Mouse (Mus musculus) MEL (cell line): Measurements from ENCODE around the gene Lrrfip1. TPM values are rescaled to one million over a fixed set of nuclear protein-coding genes. Genes with fewer than 3 reads are reported as not detected.

Experiments used
- DNase-seq: peaks from one replicate; pipeline ENCODE4 v3.0.0; 2011; ENCODE audit warnings: low read depth, low spot score
- H3K27ac ChIP-seq: 2 replicates; pipeline ENCODE4 v1.5.1; 2012; ENCODE audit warnings: low read depth, mild to moderate bottlenecking, control low read depth, low read length, moderate library complexity; ENCODE audit not compliant: control insufficient read depth
- H3K27me3 ChIP-seq, 2 experiments: fragments of 150-350 bp in 1 of 2; sonication (generic) in 1 of 2; 2 replicates each; pipeline ENCODE4 v1.6.1; 2012; ENCODE audit warnings: low read length in 2 of 2, mild to moderate bottlenecking in 2 of 2, improper control_type of control experiment in 1 of 2, moderate library complexity in 1 of 2; ENCODE audit not compliant: insufficient read depth in 2 of 2, control insufficient read depth in 1 of 2
- H3K36me3 ChIP-seq, 2 experiments: 2 replicates each; pipeline ENCODE4 v1.6.1; 2012 to 2014; ENCODE audit warnings: low read length in 2 of 2, improper control_type of control experiment in 1 of 2, inconsistent platforms in 1 of 2, mild to moderate bottlenecking in 1 of 2; ENCODE audit not compliant: insufficient read depth in 2 of 2, control insufficient read depth in 1 of 2
- H3K4me1 ChIP-seq, 2 experiments: fragments of 150-350 bp in 1 of 2; sonication (generic) in 1 of 2; 2 replicates each; pipeline ENCODE4 v1.6.1; 2012; ENCODE audit warnings: low read length in 2 of 2, improper control_type of control experiment in 1 of 2, mild to moderate bottlenecking in 1 of 2; ENCODE audit not compliant: insufficient read depth in 2 of 2, control insufficient read depth in 1 of 2
- H3K4me3 ChIP-seq, 2 experiments: fragments of 150-350 bp in 1 of 2; sonication (generic) in 1 of 2; 2 replicates each; pipeline ENCODE4 v1.5.1; 2012; ENCODE audit warnings: low read depth in 2 of 2, low read length in 2 of 2, mild to moderate bottlenecking in 2 of 2, moderate library complexity in 2 of 2, control low read depth in 1 of 2, improper control_type of control experiment in 1 of 2; ENCODE audit not compliant: control insufficient read depth in 1 of 2, insufficient read depth in 1 of 2
- H3K79me2 ChIP-seq: 2 replicates; pipeline ENCODE4 v1.6.1; 2012; ENCODE audit warnings: mild to moderate bottlenecking, low read length, moderate library complexity; ENCODE audit not compliant: control insufficient read depth, poor library complexity, insufficient read depth
- H3K9ac ChIP-seq: 2 replicates; pipeline ENCODE4 v1.6.1; 2012; ENCODE audit warnings: low read depth, mild to moderate bottlenecking, control low read depth, low read length, moderate library complexity; ENCODE audit not compliant: control insufficient read depth, poor library complexity, severe bottlenecking
- H3K9me3 ChIP-seq: fragments of 150-350 bp; sonication (generic); replicated peaks from 2 replicates; pipeline ENCODE4 v1.6.1; 2012; ENCODE audit warnings: mild to moderate bottlenecking, low read length, improper control_type of control experiment, moderate library complexity; ENCODE audit not compliant: insufficient read depth
- BHLHE40 ChIP-seq: IDR thresholded peaks from 2 replicates; pipeline ENCODE4 v1.6.1; 2012; ENCODE audit warnings: low read depth, mild to moderate bottlenecking, inconsistent platforms, low read length, improper control_type of control experiment, borderline replicate concordance
- CHD1 ChIP-seq: IDR thresholded peaks from 2 replicates; pipeline ENCODE4 v1.6.1; 2012; ENCODE audit warnings: low read depth, mild to moderate bottlenecking, inconsistent platforms, low read length, improper control_type of control experiment
- CTCF ChIP-seq, 3 experiments: IDR thresholded peaks in 2 of 3; conservative IDR thresholded peaks in 1 of 3; 2 replicates each; pipeline ENCODE4 v1.5.1; 2011 to 2012; ENCODE audit warnings: low read length in 3 of 3, low read depth in 2 of 3, mild to moderate bottlenecking in 2 of 3, improper control_type of control experiment in 1 of 3, inconsistent platforms in 1 of 3, mixed read lengths in 1 of 3, moderate library complexity in 1 of 3; ENCODE audit not compliant: control insufficient read depth in 1 of 3, insufficient read depth in 1 of 3, poor library complexity in 1 of 3, severe bottlenecking in 1 of 3
- E2F4 ChIP-seq: IDR thresholded peaks from 2 replicates; pipeline ENCODE4 v1.6.1; 2011; ENCODE audit warnings: low read depth, low read length, improper control_type of control experiment, borderline replicate concordance
- ELF1 ChIP-seq: IDR thresholded peaks from 2 replicates; pipeline ENCODE4 v1.6.1; 2014; ENCODE audit warnings: low read depth, mild to moderate bottlenecking, inconsistent platforms, low read length, improper control_type of control experiment, moderate library complexity
- EP300 ChIP-seq, 2 experiments: IDR thresholded peaks; 2 replicates each; pipeline ENCODE4 v1.6.1; 2011; ENCODE audit warnings: improper control_type of control experiment in 2 of 2, low read length in 2 of 2, low read depth in 1 of 2, mild to moderate bottlenecking in 1 of 2
- ETS1 ChIP-seq: IDR thresholded peaks from 2 replicates; pipeline ENCODE4 v1.6.1; 2012; ENCODE audit warnings: low read depth, mild to moderate bottlenecking, inconsistent platforms, low read length, improper control_type of control experiment, moderate library complexity
- GABPA ChIP-seq: IDR thresholded peaks from 2 replicates; pipeline ENCODE4 v1.6.1; 2012; ENCODE audit warnings: low read depth, mild to moderate bottlenecking, inconsistent platforms, low read length, improper control_type of control experiment, moderate library complexity
- GATA1 ChIP-seq: IDR thresholded peaks from 2 replicates; pipeline ENCODE4 v1.6.1; 2011; ENCODE audit warnings: low read depth, low read length, improper control_type of control experiment
- HCFC1 ChIP-seq: IDR thresholded peaks from 2 replicates; pipeline ENCODE4 v1.6.1; 2012; ENCODE audit warnings: low read depth, mild to moderate bottlenecking, inconsistent platforms, low read length, improper control_type of control experiment, moderate library complexity
- JUND ChIP-seq: IDR thresholded peaks from 2 replicates; pipeline ENCODE4 v1.6.1; 2011; ENCODE audit warnings: low read depth, mild to moderate bottlenecking, improper control_type of control experiment, low read length
- KAT2A ChIP-seq: conservative IDR thresholded peaks from 2 replicates; pipeline ENCODE4 v1.6.1; 2012; ENCODE audit warnings: low read depth, low read length, improper control_type of control experiment, inconsistent platforms
- MAFK ChIP-seq: IDR thresholded peaks from 2 replicates; pipeline ENCODE4 v1.6.1; 2011; ENCODE audit warnings: low read depth, mild to moderate bottlenecking, low read length, improper control_type of control experiment, borderline replicate concordance
- MAX ChIP-seq: IDR thresholded peaks from 2 replicates; pipeline ENCODE4 v1.6.1; 2011; ENCODE audit warnings: low read length, improper control_type of control experiment
- MEF2A ChIP-seq: IDR thresholded peaks from 2 replicates; pipeline ENCODE4 v1.6.1; 2014; ENCODE audit warnings: low read depth, mild to moderate bottlenecking, inconsistent platforms, low read length, improper control_type of control experiment; ENCODE audit not compliant: poor library complexity, insufficient replicate concordance, severe bottlenecking; ENCODE audit errors: extremely low read depth
- MXI1 ChIP-seq: IDR thresholded peaks from 2 replicates; pipeline ENCODE4 v1.6.1; 2011; ENCODE audit warnings: mild to moderate bottlenecking, low read depth, low read length, improper control_type of control experiment
- MYB ChIP-seq: IDR thresholded peaks from 2 replicates; pipeline ENCODE4 v1.6.1; 2011; ENCODE audit warnings: mild to moderate bottlenecking, low read depth, low read length, improper control_type of control experiment
- NRF1 ChIP-seq: IDR thresholded peaks from 2 replicates; pipeline ENCODE4 v1.6.1; 2014; ENCODE audit warnings: low read depth, mild to moderate bottlenecking, inconsistent platforms, low read length, improper control_type of control experiment, moderate library complexity; ENCODE audit not compliant: poor library complexity, insufficient read depth, severe bottlenecking
- POLR2AphosphoS2 ChIP-seq: IDR thresholded peaks from 2 replicates; pipeline ENCODE4 v1.6.1; 2011; ENCODE audit warnings: low read length, improper control_type of control experiment
- SIN3A ChIP-seq: IDR thresholded peaks from 2 replicates; pipeline ENCODE4 v1.6.1; 2012; ENCODE audit warnings: low read length, improper control_type of control experiment, inconsistent platforms
- SMC3 ChIP-seq: IDR thresholded peaks from 2 replicates; pipeline ENCODE4 v1.6.1; 2011; ENCODE audit warnings: low read depth, low read length, improper control_type of control experiment
- TBP ChIP-seq: IDR thresholded peaks from 2 replicates; pipeline ENCODE4 v1.8.0; 2011; ENCODE audit warnings: low read depth, low read length, improper control_type of control experiment
- TCF12 ChIP-seq: IDR thresholded peaks from 2 replicates; pipeline ENCODE4 v1.6.1; 2014; ENCODE audit warnings: low read depth, mild to moderate bottlenecking, inconsistent platforms, low read length, improper control_type of control experiment, moderate library complexity
- UBTF ChIP-seq: IDR thresholded peaks from 2 replicates; pipeline ENCODE4 v1.6.1; 2012; ENCODE audit warnings: low read depth, mild to moderate bottlenecking, inconsistent platforms, low read length, improper control_type of control experiment, moderate library complexity, borderline replicate concordance; ENCODE audit not compliant: insufficient read depth
- USF1 ChIP-seq: IDR thresholded peaks from 2 replicates; pipeline ENCODE4 v1.6.1; 2014; ENCODE audit warnings: low read depth, mild to moderate bottlenecking, inconsistent platforms, low read length, improper control_type of control experiment, moderate library complexity
- ZKSCAN1 ChIP-seq: IDR thresholded peaks from 2 replicates; pipeline ENCODE4 v1.6.1; 2012; ENCODE audit warnings: low read depth, mild to moderate bottlenecking, inconsistent platforms, low read length, improper control_type of control experiment, moderate library complexity
- ZMIZ1 ChIP-seq: IDR thresholded peaks from 2 replicates; pipeline ENCODE4 v1.6.1; 2012; ENCODE audit warnings: low read depth, mild to moderate bottlenecking, inconsistent platforms, low read length, improper control_type of control experiment, moderate library complexity
- ZNF384 ChIP-seq: IDR thresholded peaks from 2 replicates; pipeline ENCODE4 v1.6.1; 2012; ENCODE audit warnings: low read depth, mild to moderate bottlenecking, inconsistent platforms, low read length, improper control_type of control experiment
- polyA plus RNA-seq, 2 experiments: library from polyadenylated mRNA; stranded (reverse) in 1 of 2; unstranded in 1 of 2; fragments of >175 nt in 1 of 2; fragments of >200 nt in 1 of 2; gene quantifications; 2 replicates each; pipeline versions ENCODE4 v1.2.1 to v1.2.4; 2012; ENCODE audit warnings: low replicate concordance in 2 of 2, low read depth in 1 of 2; ENCODE audit not compliant: insufficient read length in 2 of 2, insufficient read depth in 1 of 2, missing spikeins in 1 of 2
- total RNA-seq: library from RNA; depleted of rRNA; stranded (reverse); fragments of 300-350 nt; gene quantifications from 2 replicates; pipeline ENCODE4 v1.2.3, GENCODE M21; 2012; rRNA removed

The Lrrfip1 gene
- 12.9 and 13.9 TPM in 2 replicates for total RNA-seq
- polyA plus RNA-seq = 10 to 100 TPM in 1 of 2 experiments, not detected in 1; 15.4 TPM

DNA sequence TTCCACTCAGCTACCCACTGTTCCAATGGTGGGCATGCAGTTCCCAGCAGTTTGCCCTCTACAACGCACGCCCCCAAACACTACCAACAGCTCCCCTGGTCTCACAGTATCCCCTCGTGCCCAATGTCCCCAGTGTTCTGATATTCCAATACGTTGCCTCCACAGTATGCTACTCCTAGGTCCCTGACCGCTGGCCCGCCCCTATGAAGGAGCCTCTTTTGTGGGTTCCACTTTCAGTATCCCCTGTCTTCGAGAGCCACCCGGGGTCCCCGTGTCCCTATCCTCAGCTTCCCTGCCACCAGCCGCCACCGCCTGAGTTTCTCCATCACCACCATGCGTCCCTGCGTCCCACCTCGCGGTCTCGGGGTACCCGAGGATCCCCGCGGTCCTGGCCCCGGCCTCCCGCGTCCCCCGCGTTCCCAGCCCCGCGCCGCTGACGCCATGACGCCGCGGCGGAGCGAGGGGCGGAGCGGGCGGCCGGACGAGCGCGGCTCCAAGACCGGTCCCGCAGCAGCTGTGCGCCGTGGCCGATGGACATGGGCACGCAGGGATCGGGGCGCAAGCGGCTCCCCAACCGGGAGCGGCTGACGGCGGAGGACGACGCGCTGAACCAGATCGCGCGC is at the start of gene Lrrfip1:
Gene Lrrfip1, plus strand, starts transcription at position 470 of the 623 bp plus-strand sequence.
- Histone ChIP-seq H3K4me1 (no peaks in the 10 kb centered on the region), H3K9ac (no peak within 1 kb of the TSS), H3K27ac (no peak within 1 kb of the TSS), H3K9me3 (no peaks in the 10 kb centered on the region), H3K4me3 (no peak within 1 kb of the TSS), H3K27me3 (no peaks in the 10 kb centered on the region; a peak in 1 of 4 replicates), H3K36me3 (no peaks in the 10 kb centered on the region), H3K79me2 (no peaks in the 10 kb centered on the region)
- TF ChIP-seq HCFC1 (no peak), GABPA (no peak), EP300 (IDR thresholded peaks at IDR 0.05; ENCODE audit: low read depth in 1 of 2, low read length in 2 of 2) (no peak), MAX (no peak), NRF1 (no peak), CTCF (IDR thresholded peaks at IDR 0.05 in 2 of 3, conservative IDR thresholded peaks at IDR 0.05 in 1 of 3; ENCODE audit: control insufficient read depth in 1 of 3, insufficient read depth in 1 of 3, low read depth in 2 of 3, low read length in 3 of 3, poor library complexity in 1 of 3, severe bottlenecking in 1 of 3) (no peak), CHD1 (no peak), TCF12 (no peak), ZKSCAN1 (no peak), KAT2A (no peak), GATA1 (no peak), SMC3 (no peak), MEF2A (no peak), ETS1 (no peak), MXI1 (no peak), ELF1 (no peak), USF1 (no peak), POLR2AphosphoS2 (no peak), MAFK (no peak), UBTF (no peak)
- DNase-seq = no peak

DNA sequence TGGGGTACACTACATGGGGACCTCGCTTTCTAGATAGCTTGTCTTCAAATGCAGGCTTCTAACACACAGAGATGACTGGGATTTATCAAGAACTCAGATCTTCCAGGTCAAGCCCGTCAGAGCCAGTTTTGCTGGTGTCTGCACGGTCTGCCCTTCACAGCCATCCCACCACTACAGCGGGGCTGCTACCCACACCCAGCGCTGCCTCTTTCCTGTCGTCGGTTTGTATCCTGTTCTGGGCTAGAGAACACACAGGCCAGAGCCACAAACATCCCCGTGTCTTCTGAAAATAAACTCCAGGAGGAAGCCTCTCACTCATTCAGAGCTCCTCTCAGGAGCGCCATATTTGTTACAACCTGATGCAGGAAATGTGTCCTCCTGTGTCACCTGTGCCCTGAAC is 49.2 kb upstream of the Lrrfip1 start:
- TF ChIP-seq GABPA (no peak), JUND (no peak), ELF1 (no peak), HCFC1 (no peak), ZMIZ1 (no peak), SIN3A (no peak), ZKSCAN1 (no peak), ZNF384 (no peak), CHD1 (no peak), E2F4 (no peak), NRF1 (no peak), CTCF (IDR thresholded peaks at IDR 0.05 in 2 of 3, conservative IDR thresholded peaks at IDR 0.05 in 1 of 3; ENCODE audit: control insufficient read depth in 1 of 3, insufficient read depth in 1 of 3, low read depth in 2 of 3, low read length in 3 of 3, poor library complexity in 1 of 3, severe bottlenecking in 1 of 3) (no peak), BHLHE40 (no peak), MAFK (no peak), TBP (no peak), MYB (no peak)
- H3K79me2 ChIP-seq = no peaks in the 10 kb centered on the region
- H3K4me3 ChIP-seq = no peak overlapping the region
- no peak overlapping the region for H3K9ac ChIP-seq
- DNase-seq = no peak
- no peak overlapping the region for H3K27ac ChIP-seq
- H3K9me3 ChIP-seq = no peaks in the 10 kb centered on the region
- H3K36me3 ChIP-seq = no peaks in the 10 kb centered on the region
- no peaks in the 10 kb centered on the region for H3K4me1 ChIP-seq
- H3K27me3 ChIP-seq = no peaks in the 10 kb centered on the region
